Mouse (Mus musculus): ENCODE data around the gene Wdr70.

Wdr70 gene

DNA sequence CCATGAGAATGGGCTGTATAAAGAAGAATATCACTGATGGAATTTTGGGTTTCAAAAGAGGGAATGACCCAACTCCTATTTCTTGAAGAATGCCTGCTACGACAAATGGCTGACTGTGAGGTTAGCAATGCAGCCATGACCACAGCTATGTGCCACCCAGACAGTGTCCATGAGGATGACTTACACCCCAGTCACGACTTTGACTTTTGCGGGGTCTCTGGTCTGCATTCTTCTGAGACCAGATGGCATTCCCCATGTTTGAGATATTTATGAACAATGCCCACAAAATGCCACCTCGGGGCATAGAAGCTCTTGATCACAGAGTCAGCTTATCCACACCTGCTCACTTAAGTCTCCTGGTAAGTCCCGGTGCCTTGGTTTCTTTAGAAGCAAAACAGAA lies 236.1 kb downstream of the Wdr70 start:
- no peak for DNase-seq (ENCODE audit: low spot score)

DNA sequence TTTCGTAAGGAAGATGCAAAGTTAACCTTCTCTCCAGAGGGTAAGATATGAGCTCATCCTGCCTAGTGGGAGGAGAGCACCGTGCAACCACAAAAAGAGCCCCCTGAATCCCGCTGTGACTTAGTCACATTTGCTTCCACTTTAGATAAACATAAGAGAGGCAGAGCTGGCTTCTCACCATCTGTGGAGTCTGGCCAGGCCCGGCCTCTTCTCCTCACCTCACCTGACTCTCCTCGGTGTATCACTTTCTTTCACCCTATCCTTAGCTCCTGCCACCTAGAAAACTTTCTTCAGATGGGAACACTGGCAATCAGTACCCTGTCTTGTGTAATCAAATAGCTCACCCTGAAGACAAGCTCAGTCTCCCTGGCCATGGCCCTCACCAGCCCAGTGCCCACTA lies 240.2 kb downstream of the Wdr70 start:
- no peak for DNase-seq (ENCODE audit: low spot score)

DNA sequence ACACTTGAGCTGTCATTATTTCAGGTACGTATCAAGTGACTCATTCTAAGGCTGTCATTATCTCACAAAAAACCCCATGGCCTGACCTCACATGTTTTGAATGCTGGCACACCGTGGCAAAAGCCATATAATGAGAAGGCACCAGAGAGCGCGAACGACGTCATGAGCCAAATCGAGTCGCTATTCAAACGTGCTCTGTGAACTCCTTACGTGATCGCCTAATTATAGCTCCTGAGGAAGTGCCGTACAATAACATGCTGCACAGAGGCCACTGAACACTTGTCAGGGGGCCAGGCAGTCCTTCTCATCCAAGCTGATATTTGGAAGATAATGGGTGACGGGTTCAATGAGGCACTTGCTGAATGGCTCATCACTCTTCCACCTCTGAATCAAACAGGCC lies 241.6 kb downstream of the Wdr70 start:
- DNase-seq (ENCODE audit: low spot score) = no peak

DNA sequence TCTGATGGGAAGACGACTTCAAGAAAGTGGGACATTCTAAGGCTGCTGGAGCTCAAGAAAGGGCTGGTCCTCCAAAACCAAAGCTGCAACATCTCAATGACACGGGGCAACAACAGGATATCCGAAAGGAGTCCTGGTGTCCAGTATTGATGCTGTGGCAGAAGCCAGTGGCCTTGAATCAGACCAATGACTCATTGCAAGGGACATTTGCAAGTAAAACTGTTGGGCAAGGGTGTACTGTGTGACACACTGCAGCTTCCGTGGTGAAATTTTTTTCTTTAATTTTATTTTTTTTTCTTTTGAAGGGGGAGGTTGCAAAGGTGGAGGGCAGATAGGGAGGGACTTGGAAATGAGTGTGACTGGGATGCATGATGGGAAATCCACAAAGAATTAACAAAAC lies 256.6 kb downstream of the Wdr70 start:
- DNase-seq (ENCODE audit: low spot score) = no peak

DNA sequence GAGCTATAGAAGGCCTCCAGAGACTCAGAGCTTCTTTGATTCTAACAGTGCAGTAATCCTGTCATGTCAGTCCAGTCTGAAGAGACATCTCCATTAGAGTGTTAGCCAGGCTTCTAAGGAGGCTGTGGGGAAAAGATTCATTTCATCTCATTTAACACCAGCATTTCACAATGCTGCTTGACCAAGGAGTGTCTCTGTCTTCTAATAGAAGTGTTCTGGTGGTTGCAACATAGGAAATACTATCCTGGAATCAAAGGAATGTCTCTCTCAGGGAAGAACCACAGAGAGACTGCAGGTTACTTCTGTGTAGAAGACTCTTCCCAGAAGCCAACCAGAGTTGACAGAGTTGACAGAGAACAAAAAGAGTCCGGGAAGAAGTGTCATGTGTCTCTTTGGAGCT lies 257.3 kb downstream of the Wdr70 start:
- DNase-seq (ENCODE audit: low spot score) = no peak

DNA sequence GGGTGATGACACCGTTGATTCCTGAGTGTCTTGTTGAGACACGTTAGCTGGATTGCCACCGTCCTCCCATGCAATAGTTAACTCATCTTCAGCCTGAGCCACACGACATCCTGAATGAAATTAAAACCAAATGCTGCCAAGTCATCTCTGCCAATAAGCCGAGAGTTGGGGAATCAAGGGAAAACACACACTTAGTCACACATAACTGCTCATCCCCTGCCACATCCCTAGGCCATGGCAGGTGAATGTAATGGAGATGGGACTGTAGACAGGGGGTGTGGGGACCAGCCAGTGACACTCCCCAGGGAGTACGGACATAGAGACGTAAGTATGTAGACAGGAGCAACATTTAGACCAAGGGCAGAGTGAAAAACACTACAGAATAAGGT lies 260.1 kb downstream of the Wdr70 start:
- DNase-seq (ENCODE audit: low spot score) = no peak

DNA sequence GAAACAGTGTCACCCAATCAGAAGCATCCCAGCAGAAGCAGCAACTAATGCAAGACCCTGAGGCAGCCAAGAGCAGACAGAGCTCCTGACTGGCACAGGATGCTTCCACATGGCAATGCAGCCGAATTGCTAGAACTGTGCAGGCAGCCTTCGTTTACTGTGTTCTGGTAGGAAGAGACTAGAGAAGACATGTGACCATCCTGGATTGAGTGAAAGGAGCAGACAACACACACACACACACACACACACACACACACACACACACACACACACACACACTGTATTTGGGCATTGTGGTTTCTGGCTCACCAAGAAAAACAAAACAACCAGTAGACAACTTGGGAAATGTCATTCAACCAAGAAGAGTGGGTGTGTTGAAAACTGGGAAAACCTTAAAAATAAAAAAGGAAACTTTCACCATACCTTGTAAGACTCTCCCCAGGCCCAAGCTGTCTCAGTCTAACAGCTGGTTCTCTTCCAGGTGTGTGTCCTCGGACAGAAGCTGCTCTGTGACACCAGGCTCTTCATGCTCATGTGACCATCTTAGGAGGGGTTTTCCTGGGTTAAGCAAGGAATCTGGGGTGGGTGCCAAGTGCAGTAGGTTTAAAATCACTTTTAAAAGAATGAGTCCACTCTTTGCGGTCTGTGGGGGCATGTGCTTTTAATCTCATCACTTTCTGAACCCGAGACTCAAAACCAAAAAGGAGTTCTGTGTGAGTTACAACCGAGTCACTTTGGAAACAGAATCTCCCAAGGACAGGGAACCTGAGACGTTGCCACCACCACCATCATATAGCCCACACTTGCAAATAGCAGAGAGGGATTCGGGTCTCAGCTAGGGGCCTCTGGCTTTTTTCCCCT lies 260.7 kb downstream of the Wdr70 start:
- DNase-seq (ENCODE audit: low spot score) = no peak

DNA sequence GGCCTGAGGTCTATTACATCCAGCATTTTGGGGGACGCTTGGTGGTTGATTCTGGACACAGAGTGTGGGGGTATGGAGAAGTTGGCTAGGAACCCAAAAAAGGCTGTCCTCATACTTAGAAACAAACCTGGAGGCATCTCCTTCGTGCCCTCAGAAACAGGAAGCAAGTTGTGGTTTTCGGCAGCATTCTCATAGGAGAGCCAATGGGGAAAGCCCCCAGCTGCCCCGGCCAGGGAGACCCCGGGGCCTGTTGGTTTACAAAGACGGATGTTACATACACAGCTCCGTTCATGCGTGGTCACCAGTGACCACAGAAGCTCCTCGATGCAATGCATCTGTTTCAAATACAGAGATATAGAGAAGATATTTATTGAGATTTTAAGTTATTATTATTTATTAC lies 263.6 kb downstream of the Wdr70 start:
- no peak for DNase-seq (ENCODE audit: low spot score)

DNA sequence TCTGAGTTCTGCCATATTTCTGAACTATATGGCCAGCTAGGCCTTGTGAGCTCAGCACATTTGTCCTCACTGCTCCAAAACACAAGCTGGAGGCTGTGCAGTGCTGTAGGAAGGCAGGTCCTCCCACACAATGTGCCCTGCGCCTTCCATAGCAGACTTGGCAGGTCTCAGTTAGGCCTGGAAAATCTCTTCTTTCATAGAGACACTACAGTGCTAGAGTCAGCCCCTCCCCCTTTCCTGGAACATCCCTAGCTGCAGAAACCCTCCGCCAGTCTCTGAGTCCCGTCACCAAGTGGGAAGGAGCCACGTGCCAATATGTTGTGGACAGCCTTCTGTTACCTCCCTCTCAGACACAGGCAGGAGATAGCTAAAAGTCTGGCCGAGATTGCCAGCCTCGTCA lies 273.5 kb downstream of the Wdr70 start:
- DNase-seq (ENCODE audit: low spot score) = no peak

DNA sequence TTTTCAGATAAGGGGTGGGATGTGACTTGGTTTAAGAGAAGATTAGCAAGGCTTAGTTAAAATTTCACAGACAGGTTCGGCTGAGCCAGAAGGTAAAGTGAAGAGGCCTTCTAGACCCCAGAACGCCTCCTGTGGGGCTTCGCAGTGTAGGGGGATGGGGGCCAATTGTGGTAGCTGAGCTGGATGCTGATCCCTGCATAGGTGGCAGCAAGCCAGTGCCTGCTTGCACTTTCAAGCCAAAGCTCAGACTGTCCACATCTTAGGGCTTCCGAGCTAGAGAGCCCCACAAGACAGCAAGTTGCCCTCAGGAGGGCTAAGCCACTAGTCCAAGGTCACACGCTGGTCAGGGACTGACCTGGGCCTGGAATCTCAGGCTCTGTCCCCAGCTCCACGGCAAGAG lies 275.1 kb downstream of the Wdr70 start:
- DNase-seq (ENCODE audit: low spot score) = no peak
